Mouse (Mus musculus): ENCODE measurements around the gene Dkkl1.

The Dkkl1 gene

GRCm38 (mm10) chr7:45196176-45196535, 15.8 kb downstream of the Dkkl1 start:
- in situ Hi-C loops (cut with MboI; ENCODE audit: low pct_unique_long_range_greater_than_20kb in 1 of 2, low sequenced_read_pairs in 2 of 2, unreplicated experiment in 1 of 2), result no loop called here

GRCm38 (mm10) chr7:45195341-45196175, 16.4 kb downstream of the Dkkl1 start:
- in situ Hi-C loops (cut with MboI; ENCODE audit: low pct_unique_long_range_greater_than_20kb in 1 of 2, low sequenced_read_pairs in 2 of 2, unreplicated experiment in 1 of 2), result no loop called here

- in situ Hi-C loops (cut with MboI; ENCODE audit: low pct_unique_long_range_greater_than_20kb in 1 of 2, low sequenced_read_pairs in 2 of 2, unreplicated experiment in 1 of 2), result no loop called here
Measured at GRCm38 (mm10) chr7:45193871-45194785, 17.8 kb downstream of the Dkkl1 start.

- in situ Hi-C loops (cut with MboI; ENCODE audit: low pct_unique_long_range_greater_than_20kb in 1 of 2, low sequenced_read_pairs in 2 of 2, unreplicated experiment in 1 of 2), result no loop called here
Measured at GRCm38 (mm10) chr7:45193406-45193805, 18.5 kb downstream of the Dkkl1 start.

GRCm38 (mm10) chr7:45192585-45193310, 19.2 kb downstream of the Dkkl1 start:
- in situ Hi-C loops (cut with MboI; ENCODE audit: low pct_unique_long_range_greater_than_20kb in 1 of 2, low sequenced_read_pairs in 2 of 2, unreplicated experiment in 1 of 2), result no loop called here

DNA sequence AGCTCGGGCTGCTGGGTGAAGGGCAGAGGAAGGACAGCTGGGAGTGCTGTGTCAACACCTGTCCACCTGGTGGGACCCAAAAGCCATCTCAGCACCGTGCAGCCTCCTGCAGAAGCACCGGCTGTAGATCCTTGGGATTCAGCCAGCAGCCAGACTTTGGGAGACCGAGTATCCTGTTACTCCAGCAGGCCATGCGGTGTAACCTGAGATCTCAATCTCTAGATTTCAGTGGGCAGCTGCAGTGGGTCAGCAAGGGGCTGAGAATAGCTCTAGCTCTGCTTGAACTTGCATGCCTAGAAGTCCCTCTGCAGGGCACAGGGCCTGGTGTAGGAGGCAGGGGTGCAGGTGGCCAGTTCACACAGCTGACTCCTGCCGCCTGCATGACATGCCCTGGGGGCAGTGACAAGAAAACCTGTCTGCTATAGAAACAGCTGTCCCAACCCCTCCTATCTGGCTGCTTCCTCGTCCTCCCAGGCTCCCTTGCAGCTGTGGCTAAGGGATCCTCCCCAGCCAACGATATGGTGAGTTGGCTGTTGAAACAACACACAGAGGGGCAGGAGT, 20.1 kb downstream of the Dkkl1 start:
- in situ Hi-C loops (cut with MboI; ENCODE audit: low pct_unique_long_range_greater_than_20kb in 1 of 2, low sequenced_read_pairs in 2 of 2, unreplicated experiment in 1 of 2), result no loop called here

- in situ Hi-C loops (cut with MboI; ENCODE audit: low pct_unique_long_range_greater_than_20kb in 1 of 2, low sequenced_read_pairs in 2 of 2, unreplicated experiment in 1 of 2), result no loop called here
Measured at GRCm38 (mm10) chr7:45191161-45191560, 20.8 kb downstream of the Dkkl1 start.

DNA sequence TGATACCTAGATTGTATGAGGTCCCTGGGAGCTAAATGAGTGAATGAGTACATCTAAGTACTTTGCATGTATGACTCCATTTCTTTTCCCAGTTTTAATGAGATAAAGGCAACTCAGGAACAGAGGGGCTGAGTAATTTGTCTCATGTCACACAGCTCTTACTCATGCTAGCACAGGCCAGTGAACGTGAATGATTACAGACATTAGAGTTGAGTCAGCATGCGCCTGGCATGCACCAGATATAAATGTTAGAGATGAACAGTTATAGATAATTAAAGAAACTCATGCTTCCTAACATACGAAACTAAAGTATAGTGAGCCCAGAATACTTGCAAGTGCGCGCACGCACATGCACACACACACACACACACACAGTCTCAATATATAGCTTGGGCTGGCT, 21.8 kb downstream of the Dkkl1 start:
- in situ Hi-C loops (cut with MboI; ENCODE audit: low pct_unique_long_range_greater_than_20kb in 1 of 2, low sequenced_read_pairs in 2 of 2, unreplicated experiment in 1 of 2), result no loop called here

DNA sequence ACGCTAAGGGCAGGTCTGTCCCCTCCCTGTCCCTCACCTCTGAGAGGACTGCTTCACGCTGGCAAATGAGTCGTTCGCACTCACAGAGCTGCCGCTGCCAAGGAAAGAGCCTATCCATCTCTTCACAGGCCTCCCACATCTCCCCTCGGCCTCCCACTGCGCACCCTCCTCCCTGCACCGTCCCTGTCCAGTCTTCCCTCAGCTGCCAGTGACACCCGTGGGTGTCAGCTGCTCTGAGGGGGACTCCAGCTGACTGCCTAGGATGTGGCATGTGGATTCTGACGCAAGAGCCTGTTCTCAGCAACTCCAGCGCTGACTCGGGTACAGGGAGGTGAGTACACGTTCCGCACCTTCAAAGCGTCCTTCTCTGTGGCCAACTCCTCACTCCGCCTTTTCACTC, 22.3 kb downstream of the Dkkl1 start:
- in situ Hi-C loops (cut with MboI; ENCODE audit: low pct_unique_long_range_greater_than_20kb in 1 of 2, low sequenced_read_pairs in 2 of 2, unreplicated experiment in 1 of 2), result no loop called here

- in situ Hi-C loops (cut with MboI; ENCODE audit: low pct_unique_long_range_greater_than_20kb in 1 of 2, low sequenced_read_pairs in 2 of 2, unreplicated experiment in 1 of 2), result no loop called here
Measured at GRCm38 (mm10) chr7:45185921-45186320, 26.0 kb downstream of the Dkkl1 start.

GRCm38 (mm10) chr7:45183672-45184071, 28.3 kb downstream of the Dkkl1 start:
- in situ Hi-C loops (cut with MboI; ENCODE audit: low pct_unique_long_range_greater_than_20kb in 1 of 2, low sequenced_read_pairs in 2 of 2, unreplicated experiment in 1 of 2), result no loop called here

DNA sequence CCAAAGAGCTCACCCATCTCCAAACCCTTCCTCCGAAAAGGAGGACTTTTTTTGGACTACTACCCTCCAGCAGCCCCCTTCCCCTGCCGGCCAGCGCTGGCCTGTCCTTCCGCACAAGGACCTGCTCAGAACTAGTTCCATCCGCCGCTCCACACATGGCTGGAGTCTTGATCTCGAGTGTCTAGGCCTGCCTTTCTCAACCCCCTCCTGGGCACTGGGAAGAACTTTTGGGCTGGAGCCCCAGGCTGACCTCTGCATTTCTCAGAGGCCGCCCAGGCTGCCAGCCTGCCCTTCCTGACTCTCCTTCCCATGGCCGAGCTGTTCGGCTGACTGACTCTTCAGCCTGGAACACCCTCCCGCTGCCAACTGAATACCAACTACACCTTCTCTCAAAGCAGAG, 29.3 kb downstream of the Dkkl1 start:
- in situ Hi-C loops (cut with MboI; ENCODE audit: low pct_unique_long_range_greater_than_20kb in 1 of 2, low sequenced_read_pairs in 2 of 2, unreplicated experiment in 1 of 2), result no loop called here

- in situ Hi-C loops (cut with MboI; ENCODE audit: low pct_unique_long_range_greater_than_20kb in 1 of 2, low sequenced_read_pairs in 2 of 2, unreplicated experiment in 1 of 2), result no loop called here
Measured at GRCm38 (mm10) chr7:45182199-45182601, 29.7 kb downstream of the Dkkl1 start.

DNA sequence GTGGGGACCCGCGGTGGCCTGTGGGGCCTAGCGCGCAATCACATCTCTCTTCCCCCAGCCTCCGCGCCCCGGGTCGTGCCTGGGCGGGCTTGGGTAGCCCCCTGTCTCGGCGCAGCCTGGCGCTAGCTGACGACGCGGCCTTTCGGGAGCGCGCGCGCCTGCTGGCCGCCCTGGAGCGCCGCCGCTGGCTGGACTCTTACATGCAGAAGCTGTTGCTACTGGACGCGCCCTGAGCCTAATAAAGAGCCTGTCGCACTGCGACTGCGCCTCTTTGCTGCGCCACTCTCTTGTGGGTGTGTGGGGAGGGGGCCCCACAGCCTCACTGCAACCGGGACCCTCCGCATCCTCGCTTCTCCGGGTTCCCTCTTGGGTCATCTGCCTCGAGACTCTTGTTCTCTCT, 30.4 kb downstream of the Dkkl1 start:
- in situ Hi-C loops (cut with MboI; ENCODE audit: low pct_unique_long_range_greater_than_20kb in 1 of 2, low sequenced_read_pairs in 2 of 2, unreplicated experiment in 1 of 2), result no loop called here

DNA sequence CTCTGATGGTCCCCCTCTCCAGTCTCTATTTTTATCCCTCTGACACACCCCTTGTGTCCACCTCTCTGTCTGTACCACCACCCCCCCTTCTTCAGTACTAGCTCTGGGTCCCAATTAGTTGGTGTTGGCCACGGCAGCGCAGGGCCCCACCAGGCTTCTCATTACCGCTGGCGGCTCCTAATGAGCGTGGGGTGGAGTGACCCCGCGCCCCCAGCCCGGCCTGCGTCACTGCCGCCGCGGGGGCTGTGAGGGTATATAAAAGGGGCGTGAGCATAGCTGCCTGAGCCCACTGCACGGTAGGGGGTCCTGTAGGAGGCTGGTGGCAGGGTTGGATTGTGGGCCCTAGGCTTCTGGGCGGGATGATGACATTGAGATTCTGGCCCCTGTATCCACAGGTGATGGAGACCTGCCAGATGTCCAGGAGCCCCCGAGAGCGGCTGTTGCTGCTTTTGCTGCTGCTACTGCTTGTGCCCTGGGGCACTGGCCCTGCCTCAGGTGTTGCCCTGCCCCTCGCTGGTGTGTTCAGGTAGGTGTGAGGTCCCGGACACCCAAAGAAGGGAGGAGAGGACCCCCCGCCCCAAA, 31.0 kb downstream of the Dkkl1 start, which contains the start of gene Pth2:
Gene Pth2 (plus strand): TSS at position 100 of the 582 bp plus-strand sequence.
- in situ Hi-C loops (cut with MboI; ENCODE audit: low pct_unique_long_range_greater_than_20kb in 1 of 2, low sequenced_read_pairs in 2 of 2, unreplicated experiment in 1 of 2), result no loop called here

- in situ Hi-C loops (cut with MboI; ENCODE audit: low pct_unique_long_range_greater_than_20kb in 1 of 2, low sequenced_read_pairs in 2 of 2, unreplicated experiment in 1 of 2), result no loop called here
Measured at GRCm38 (mm10) chr7:45179469-45179868, 32.5 kb downstream of the Dkkl1 start, which contains the start of gene Gfy. TSS of gene Gfy (minus strand) at chr7:45179569.

GRCm38 (mm10) chr7:45178550-45178949, 33.4 kb downstream of the Dkkl1 start:
- in situ Hi-C loops (cut with MboI; ENCODE audit: low pct_unique_long_range_greater_than_20kb in 1 of 2, low sequenced_read_pairs in 2 of 2, unreplicated experiment in 1 of 2), result no loop called here

DNA sequence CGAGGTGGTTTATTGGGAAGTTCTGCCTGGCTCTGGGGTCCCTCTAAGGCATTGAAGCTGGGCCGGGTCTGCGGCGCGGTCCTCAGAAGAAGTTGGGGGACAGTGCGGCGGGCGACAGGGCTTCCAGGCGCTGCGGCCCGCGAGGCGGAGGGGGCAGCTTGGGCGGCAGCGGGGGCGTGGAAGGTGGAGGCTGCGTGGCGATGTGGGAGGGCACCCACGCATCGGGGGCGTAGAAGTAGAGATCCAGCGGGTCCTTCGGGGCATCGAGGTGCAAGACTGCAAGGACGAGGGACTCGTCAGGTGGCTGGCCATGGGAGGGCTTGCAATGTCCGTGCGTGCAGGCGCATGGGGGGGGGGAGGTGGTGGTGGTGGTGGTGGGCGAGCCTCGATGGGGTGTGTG, 35.6 kb downstream of the Dkkl1 start:
- in situ Hi-C loops (cut with MboI; ENCODE audit: low pct_unique_long_range_greater_than_20kb in 1 of 2, low sequenced_read_pairs in 2 of 2, unreplicated experiment in 1 of 2), result no loop called here

All from mouse embryonic stem cell (cell line).